Mouse (Mus musculus) hindbrain, embryonic 14.5 days (tissue): ENCODE data around the gene Srsf7. TPM values are rescaled to one million over a fixed set of nuclear protein-coding genes. Genes with fewer than 3 reads are reported as not detected.

Experiments
- ATAC-seq: fragments of 200-750 bp; cut with Nextera tagmentation; 2 replicates; pipeline ENCODE4 v1.8.0; 2017; ENCODE audit warnings: moderate number of reproducible peaks, mild to moderate bottlenecking, moderate TSS enrichment, moderate library complexity; ENCODE audit not compliant: low FRiP score
- DNase-seq: peaks from one replicate; pipeline ENCODE4 v3.0.0-alpha.2; 2015; ENCODE audit warnings: low spot score
- H3K27ac ChIP-seq: fragments of 300-500 bp; sonication (generic); 2 replicates; pipeline ENCODE4 v1.5.1; 2014; ENCODE audit warnings: mild to moderate bottlenecking, moderate library complexity
- H3K27me3 ChIP-seq: fragments of 300-500 bp; sonication (generic); 2 replicates; pipeline ENCODE4 v1.6.1; 2014; ENCODE audit warnings: mild to moderate bottlenecking, low read length, mixed read lengths; ENCODE audit not compliant: control insufficient read depth, insufficient read depth
- H3K36me3 ChIP-seq: fragments of 300-500 bp; sonication (generic); replicated peaks from 2 replicates; pipeline ENCODE4 v1.6.1; 2014; ENCODE audit not compliant: control insufficient read depth, insufficient read depth
- H3K4me1 ChIP-seq: fragments of 300-500 bp; sonication (generic); replicated peaks from 2 replicates; pipeline ENCODE4 v1.6.1; 2014; ENCODE audit warnings: antibody characterized with exemption, low read length, mixed read lengths; ENCODE audit not compliant: control insufficient read depth, insufficient read depth
- H3K4me2 ChIP-seq: fragments of 300-500 bp; sonication (generic); replicated peaks from 2 replicates; pipeline ENCODE4 v1.6.1; 2014; ENCODE audit warnings: mild to moderate bottlenecking, moderate library complexity
- H3K4me3 ChIP-seq: fragments of 300-500 bp; sonication (generic); replicated peaks from 2 replicates; pipeline ENCODE4 v1.5.1; 2014; ENCODE audit warnings: mild to moderate bottlenecking, low read length
- H3K9ac ChIP-seq: fragments of 300-500 bp; sonication (generic); 2 replicates; pipeline ENCODE4 v1.6.1; 2014
- H3K9me3 ChIP-seq: fragments of 300-500 bp; sonication (generic); 2 replicates; pipeline ENCODE4 v1.6.1; 2016; ENCODE audit warnings: low read length; ENCODE audit not compliant: control insufficient read depth
- WGBS: fragments of 180-500 bp; shearing (Covaris S2); extraction: QIAGEN DNeasy Blood & Tissue Kit; methylation state at CpG from one replicate; pipeline ENCODE4 v1.1.7; 2014; 5-methylcytosine and 5-hydroxymethylcytosine counted together
- polyA plus RNA-seq: library from polyadenylated mRNA; unstranded; fragments of >200 nt; fragmentation: Nextera tagmentation; extraction: Ambion mirVana; gene quantifications from 2 replicates; pipeline ENCODE4 v1.2.1, GENCODE M21; 2014

Gene Srsf7
- 389 and 452 TPM in 2 replicates for polyA plus RNA-seq

DNA sequence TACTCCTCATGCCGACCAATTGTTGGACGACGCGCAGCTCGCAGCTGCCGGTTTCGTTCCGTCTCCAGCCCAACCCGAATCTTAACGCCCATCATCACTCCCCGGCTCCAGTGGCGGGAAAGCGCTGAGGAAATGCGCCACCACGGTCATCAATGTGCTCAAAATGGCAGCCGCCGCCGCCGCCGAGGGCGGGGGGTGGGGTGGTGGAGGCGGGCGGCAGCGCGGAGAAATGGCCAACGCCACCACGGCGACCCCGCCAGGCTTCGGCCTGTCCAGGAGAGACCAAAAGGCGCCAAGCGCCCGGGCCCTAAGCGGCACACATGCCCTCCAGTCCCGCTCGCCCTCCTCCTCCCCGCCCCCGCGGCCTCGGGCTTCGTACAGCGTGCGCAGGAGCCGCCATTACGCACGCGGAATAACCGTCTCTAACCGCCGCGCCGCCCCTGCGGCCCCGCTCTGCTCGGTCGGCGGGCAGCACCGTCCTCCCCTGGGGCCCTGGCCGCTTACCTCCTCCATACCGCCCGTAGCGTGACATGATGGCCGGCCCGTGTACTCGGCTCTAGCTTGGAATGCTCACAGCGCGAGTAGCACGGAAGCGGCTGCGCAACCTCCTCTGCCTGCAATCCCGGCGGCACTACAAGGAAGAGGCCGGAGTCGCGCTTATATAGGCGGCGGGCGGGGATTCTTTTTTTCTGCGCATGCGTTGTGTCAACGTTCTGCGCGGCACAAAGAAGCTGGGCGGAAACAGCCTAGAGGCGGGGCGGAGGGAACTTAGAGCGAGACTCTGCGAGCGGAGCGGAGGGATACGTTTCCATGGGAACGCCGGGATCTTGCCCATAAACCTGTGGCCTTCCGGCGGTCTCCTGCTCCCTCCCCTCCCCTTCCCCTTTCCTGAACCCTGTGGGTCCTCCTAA lies at the start of gene Srsf7, which contains the start of gene Ttc39d:
TSS of gene Srsf7 (minus strand) at position 637 of the 911 bp plus-strand sequence.
TSS of gene Ttc39d (plus strand) at position 790 of the 911 bp plus-strand sequence.
- Histone ChIP-seq H3K9me3 (no peaks in the 10 kb centered on the region), H3K27ac (peak within 1 kb of the TSS; percentile 100), H3K36me3 (peaks cover 33% of the 10 kb centered on the region), H3K9ac (peak within 1 kb of the TSS; percentile 99), H3K4me2 (peak within 1 kb of the TSS; percentile 98), H3K4me3 (peak within 1 kb of the TSS; percentile 91), H3K4me1 (peaks cover 16% of the 10 kb centered on the region), H3K27me3 (no peaks in the 10 kb centered on the region)
- peak; percentile 93 for ATAC-seq
- DNase-seq, result peak; percentile 99
- under 1% methylated on average over 89 of the region's 95 CpGs for WGBS

- Histone ChIP-seq H3K4me3 (no peak overlapping the region), H3K27me3 (no peaks in the 10 kb centered on the region), H3K27ac (no peak overlapping the region), H3K36me3 (peaks cover 100% of the 10 kb centered on the region), H3K4me2 (no peak overlapping the region), H3K9ac (no peak overlapping the region), H3K4me1 (no peaks in the 10 kb centered on the region), H3K9me3 (no peaks in the 10 kb centered on the region)
- ATAC-seq, result no peak
- DNase-seq, result no peak
- WGBS, result 69% methylated on average over 13 of the region's 13 CpGs
Observed at GRCm38 (mm10) chr17:80255208-80255607, 48.1 kb upstream of the Srsf7 start.

DNA sequence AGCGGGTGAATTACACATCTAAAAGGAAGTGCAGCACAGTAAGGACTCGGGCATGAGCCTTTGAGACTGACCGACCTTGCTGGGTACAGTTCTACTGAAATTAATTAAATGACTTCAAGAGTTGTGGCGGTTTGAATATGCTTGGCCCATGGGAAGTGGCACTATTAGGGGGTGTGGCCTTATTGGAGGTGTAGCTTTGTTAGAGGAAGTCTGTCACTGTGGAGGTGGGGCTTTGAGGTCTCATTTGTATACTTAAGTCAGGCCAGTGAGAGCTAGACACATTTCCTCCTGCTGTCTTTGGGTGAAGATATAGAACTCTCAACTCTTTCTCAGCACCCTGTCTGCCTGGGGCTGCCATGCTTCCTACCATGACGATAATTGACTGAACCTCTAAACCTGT lies 47.3 kb upstream of the Srsf7 start:
- ATAC-seq, result no peak
- Histone ChIP-seq H3K36me3 (peaks cover 100% of the 10 kb centered on the region), H3K9ac (no peak overlapping the region), H3K4me3 (no peak overlapping the region), H3K9me3 (no peaks in the 10 kb centered on the region), H3K4me2 (no peak overlapping the region), H3K27ac (no peak overlapping the region), H3K4me1 (no peaks in the 10 kb centered on the region), H3K27me3 (no peaks in the 10 kb centered on the region)
- DNase-seq, result no peak
- WGBS, result 95% methylated on average over 5 of the region's 5 CpGs

- Histone ChIP-seq H3K9ac (no peak overlapping the region), H3K4me2 (no peak overlapping the region), H3K4me1 (no peaks in the 10 kb centered on the region), H3K27ac (no peak overlapping the region), H3K27me3 (no peaks in the 10 kb centered on the region), H3K9me3 (no peaks in the 10 kb centered on the region), H3K4me3 (no peak overlapping the region), H3K36me3 (peaks cover 100% of the 10 kb centered on the region)
- ATAC-seq (no peak), DNase-seq (no peak)
- WGBS, result 84% methylated on average over 13 of the region's 13 CpGs
Observed at GRCm38 (mm10) chr17:80252757-80253525, 45.8 kb upstream of the Srsf7 start.

DNA sequence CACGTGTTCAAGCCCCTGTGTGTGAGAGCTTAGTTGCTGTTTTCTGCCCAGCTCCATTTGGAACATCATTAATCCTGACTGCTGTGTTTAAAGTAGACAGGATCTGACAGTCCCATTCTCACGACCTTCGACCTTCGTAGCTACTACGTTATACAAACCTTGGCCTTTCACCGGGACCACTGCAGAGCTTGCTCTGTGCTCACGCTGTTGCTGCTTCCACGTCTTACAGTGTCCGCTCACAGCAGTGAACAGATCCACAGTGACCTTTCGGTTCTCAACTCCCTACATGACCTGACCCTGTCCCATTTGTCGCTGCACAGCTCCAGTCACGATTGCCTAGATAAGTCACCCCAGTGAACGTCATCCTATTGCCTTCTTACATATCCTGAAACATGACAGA lies 36.0 kb upstream of the Srsf7 start:
- no peak overlapping the region for H3K27ac ChIP-seq
- H3K36me3 ChIP-seq, result peaks cover 99% of the 10 kb centered on the region
- no peak overlapping the region for H3K4me2 ChIP-seq
- no peaks in the 10 kb centered on the region for H3K9me3 ChIP-seq
- H3K4me1 ChIP-seq, result no peaks in the 10 kb centered on the region
- ATAC-seq (no peak), DNase-seq (no peak)
- no peak overlapping the region for H3K9ac ChIP-seq
- 58% methylated on average over 13 of the region's 13 CpGs for WGBS
- H3K27me3 ChIP-seq, result no peaks in the 10 kb centered on the region
- H3K4me3 ChIP-seq, result no peak overlapping the region

GRCm38 (mm10) chr17:80241594-80241993 lies 34.5 kb upstream of the Srsf7 start:
- Histone ChIP-seq H3K4me1 (no peaks in the 10 kb centered on the region), H3K4me3 (no peak overlapping the region), H3K27ac (no peak overlapping the region), H3K36me3 (peaks cover 99% of the 10 kb centered on the region), H3K4me2 (no peak overlapping the region), H3K27me3 (no peaks in the 10 kb centered on the region), H3K9me3 (no peaks in the 10 kb centered on the region), H3K9ac (no peak overlapping the region)
- ATAC-seq (no peak), DNase-seq (no peak)
- whole genome bisulfite sequencing, result 86% methylated on average over 9 of the region's 9 CpGs

DNA sequence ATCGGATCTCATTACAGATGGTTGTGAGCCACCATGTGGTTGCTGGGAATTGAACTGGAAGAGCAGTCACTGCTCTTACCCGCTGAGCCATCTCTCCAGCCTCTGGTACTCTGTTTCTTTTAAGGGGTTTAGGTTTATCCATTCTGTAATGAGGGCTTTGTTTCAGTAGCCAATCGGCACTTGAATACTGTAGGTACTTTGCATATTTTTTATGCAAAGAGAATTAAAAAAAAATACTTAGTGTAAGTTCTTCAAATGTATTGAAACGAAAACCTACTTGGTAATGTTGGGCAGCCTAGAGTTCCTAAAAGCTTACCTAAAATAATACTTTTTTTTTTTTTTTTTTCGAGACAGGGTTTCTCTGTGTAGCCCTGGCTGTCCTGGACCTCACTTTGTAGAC lies 30.4 kb upstream of the Srsf7 start:
- no peak for DNase-seq
- Histone ChIP-seq H3K9me3 (no peaks in the 10 kb centered on the region), H3K4me2 (no peak overlapping the region), H3K4me1 (no peaks in the 10 kb centered on the region), H3K27ac (no peak overlapping the region), H3K4me3 (no peak overlapping the region), H3K9ac (no peak overlapping the region), H3K36me3 (peaks cover 61% of the 10 kb centered on the region), H3K27me3 (no peaks in the 10 kb centered on the region)
- 94% methylated on average over 4 of the region's 5 CpGs for WGBS
- ATAC-seq, result no peak

DNA sequence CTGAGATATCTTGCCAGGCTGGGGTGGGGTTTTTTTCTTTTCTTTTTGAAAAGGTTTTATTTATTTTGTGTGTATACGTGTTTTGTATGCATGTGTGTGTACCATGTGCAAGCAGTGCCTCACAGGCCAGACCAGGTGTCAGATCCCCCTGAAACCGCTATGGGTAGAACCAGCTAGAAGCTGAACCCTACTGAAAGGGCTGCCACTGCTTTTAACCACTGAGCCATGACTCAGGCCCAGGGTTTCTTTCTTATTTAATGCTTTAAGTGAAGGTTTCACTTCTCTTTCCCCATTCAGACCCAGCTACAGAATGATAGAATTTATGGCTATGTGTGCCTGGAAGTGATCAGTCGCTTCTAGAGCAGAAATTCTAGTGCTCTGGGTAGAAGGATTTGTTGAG lies 29.7 kb upstream of the Srsf7 start:
- H3K9ac ChIP-seq, result no peak overlapping the region
- 94% methylated on average over 3 of the region's 3 CpGs for WGBS
- H3K4me2 ChIP-seq, result no peak overlapping the region
- no peak overlapping the region for H3K4me3 ChIP-seq
- no peak for ATAC-seq
- peaks cover 54% of the 10 kb centered on the region for H3K36me3 ChIP-seq
- no peaks in the 10 kb centered on the region for H3K4me1 ChIP-seq
- no peaks in the 10 kb centered on the region for H3K27me3 ChIP-seq
- no peak overlapping the region for H3K27ac ChIP-seq
- no peak for DNase-seq
- no peaks in the 10 kb centered on the region for H3K9me3 ChIP-seq

GRCm38 (mm10) chr17:80235477-80235876 lies 28.4 kb upstream of the Srsf7 start:
- Histone ChIP-seq H3K9me3 (no peaks in the 10 kb centered on the region), H3K27ac (no peak overlapping the region), H3K4me3 (no peak overlapping the region), H3K36me3 (peaks cover 41% of the 10 kb centered on the region), H3K9ac (no peak overlapping the region), H3K4me1 (no peaks in the 10 kb centered on the region), H3K4me2 (no peak overlapping the region), H3K27me3 (no peaks in the 10 kb centered on the region)
- WGBS, result 88% methylated on average over 3 of the region's 3 CpGs
- ATAC-seq, result no peak
- DNase-seq, result no peak
